Mouse (Mus musculus): Measurements from ENCODE around the gene Lhpp.

DNA sequence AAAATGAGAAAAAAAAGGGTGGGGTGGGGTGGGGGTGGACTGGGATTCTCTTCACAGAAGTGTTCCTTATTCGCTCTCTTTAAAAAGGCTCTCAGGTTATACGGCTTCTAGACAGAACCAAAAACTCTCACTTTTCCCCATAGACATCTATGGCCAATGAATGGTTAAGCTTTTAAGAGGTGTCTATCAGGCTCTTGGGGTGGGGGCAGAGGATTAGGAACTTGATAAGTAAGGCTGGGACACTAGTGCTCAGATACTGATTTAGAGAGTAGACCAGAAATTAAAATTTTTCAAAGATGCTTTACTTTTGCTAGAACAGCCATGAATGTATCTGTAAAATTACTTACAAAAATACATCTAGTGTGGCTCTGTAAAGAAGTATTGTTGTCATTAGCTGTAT lies 16.1 kb upstream of the Lhpp start:
- TF ChIP-seq CTCF (conservative IDR thresholded peaks at IDR 0.05; ENCODE audit: insufficient read depth, insufficient read length, low read depth, low read length) (no peak), POLR2A (IDR thresholded peaks at IDR 0.05; ENCODE audit: low read depth, low read length) (no peak)
